Mouse (Mus musculus): Measurements from ENCODE around the gene Tnpo2. TPM values are rescaled to one million over a fixed set of nuclear protein-coding genes. Genes with fewer than 3 reads are reported as not detected.

The Tnpo2 gene
- polyA plus RNA-seq (2014; fragmentation: Illumina TruSeq; extraction: RNeasy Lipid Tissue Mini Kit (QIAGEN cat#74804); ENCODE audit: low read depth, low replicate concordance) = 46.5 TPM

GRCm38 (mm10) chr8:85036718-85037365 lies at the start of gene Tnpo2:
Gene Tnpo2, plus strand, starts transcription at chr8:85036915.

GRCm38 (mm10) chr8:84990349-84990748 lies 46.4 kb upstream of the Tnpo2 start, which contains the start of gene Hook2:
Gene Hook2, plus strand, starts transcription at chr8:84990603.

DNA sequence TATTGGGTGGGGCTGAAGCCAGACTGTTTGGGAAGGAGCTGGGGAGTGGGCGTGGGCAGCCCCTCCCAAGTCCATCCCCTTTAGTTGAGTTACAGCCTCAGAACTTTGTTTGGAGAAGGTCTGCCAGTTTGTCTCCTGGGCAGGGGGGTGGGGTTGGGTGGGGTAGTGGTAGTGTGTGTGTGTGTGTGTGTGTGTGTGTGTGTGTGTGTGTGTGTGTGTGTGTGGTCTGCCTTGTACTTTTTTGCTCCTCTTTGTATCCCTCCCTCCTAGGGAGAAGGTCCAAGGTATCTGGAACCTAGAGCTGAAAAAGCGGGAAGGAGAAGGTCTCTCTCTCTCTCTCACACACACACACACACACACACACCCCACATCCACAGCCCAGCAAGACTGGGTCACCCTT lies 22.3 kb upstream of the Tnpo2 start, which contains the start of gene Best2:
Gene Best2, minus strand, starts transcription at position 101 of the 400 bp plus-strand sequence.

DNA sequence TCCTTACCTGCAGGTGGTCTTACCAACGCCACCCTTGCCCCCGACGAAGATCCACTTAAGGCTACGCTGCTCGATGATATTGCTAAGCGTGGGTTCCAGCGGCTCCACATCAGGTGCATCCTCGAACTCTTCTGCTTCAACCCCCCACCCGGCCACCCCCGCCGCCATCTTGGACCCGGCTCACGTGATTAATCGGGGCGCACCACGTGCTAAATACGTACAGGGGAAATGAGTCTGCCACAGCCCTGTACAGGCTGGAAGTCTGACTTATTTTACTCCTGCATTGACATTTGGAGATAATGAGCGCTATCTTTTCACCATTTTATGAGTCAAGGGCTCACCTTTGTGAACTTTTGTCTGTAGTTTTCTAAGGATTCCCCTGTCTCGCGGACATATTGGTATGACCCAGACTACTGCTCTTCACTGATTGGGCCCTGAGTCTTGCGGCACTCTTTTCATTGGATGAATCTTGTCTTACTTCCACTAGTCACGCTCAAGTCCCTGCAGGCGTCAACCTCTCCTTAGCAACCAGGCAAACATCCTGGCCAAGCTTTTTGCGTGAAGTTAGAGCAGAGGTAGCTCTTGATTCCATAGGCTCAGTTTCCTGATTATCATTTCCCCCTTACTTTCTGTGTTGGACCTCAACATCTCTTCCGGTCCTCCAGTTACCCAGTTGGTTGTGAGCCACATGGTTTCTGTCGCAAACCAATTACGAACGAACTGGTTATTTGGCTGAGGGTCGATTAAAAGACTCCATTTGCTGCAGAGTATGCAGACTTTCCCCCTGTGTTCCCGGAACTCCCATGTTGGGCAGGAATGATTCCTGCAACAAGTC lies 11.4 kb upstream of the Tnpo2 start, which contains the start of gene Asna1:
Gene Asna1, minus strand, starts transcription at position 184 of the 835 bp plus-strand sequence.

GRCm38 (mm10) chr8:85026670-85027515 lies 9.8 kb upstream of the Tnpo2 start, which contains the start of gene Trir:
Gene Trir, plus strand, starts transcription at chr8:85026823.

DNA sequence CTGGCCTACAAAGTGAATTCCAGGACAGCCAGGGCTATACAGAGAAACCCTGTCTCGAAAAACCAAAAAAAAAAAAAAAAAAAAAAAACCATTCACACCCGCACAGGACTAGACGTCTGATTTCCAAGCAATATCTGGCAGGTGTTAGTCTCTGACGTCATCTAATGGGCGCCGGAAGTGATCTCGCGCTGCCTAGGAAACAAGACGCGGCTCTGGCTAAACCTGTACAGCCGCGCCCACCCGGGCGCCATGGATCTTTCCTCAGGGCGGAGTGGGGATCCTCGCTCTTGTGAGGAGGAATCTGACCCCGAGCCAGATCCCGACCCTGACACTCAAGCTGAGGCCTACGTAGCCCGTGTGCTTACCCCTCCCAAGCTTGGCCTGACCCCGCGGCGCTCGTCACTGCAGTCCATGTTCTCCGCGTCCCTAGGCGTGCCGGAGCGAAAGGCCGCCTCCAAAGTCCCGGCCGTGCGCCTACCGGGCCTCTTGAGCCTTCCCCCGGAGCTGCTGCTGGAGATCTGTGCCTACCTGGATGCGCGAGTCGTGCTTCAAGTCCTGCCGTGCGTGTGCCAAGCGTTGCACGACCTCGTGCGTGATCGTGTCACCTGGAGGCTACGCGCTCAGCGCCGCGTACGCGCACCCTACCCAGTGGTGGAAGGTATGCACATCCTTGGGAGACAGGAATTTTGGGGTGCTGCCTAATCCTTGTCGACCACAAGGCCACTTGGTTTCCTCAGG lies 23.3 kb downstream of the Tnpo2 start, which contains the start of gene Fbxw9:
Gene Fbxw9, plus strand, starts transcription at position 177 of the 738 bp plus-strand sequence.

GRCm38 (mm10) chr8:85067982-85068381 lies 31.3 kb downstream of the Tnpo2 start, which contains the start of gene Gm5741:
Gene Gm5741, minus strand, starts transcription at chr8:85067982.

DNA sequence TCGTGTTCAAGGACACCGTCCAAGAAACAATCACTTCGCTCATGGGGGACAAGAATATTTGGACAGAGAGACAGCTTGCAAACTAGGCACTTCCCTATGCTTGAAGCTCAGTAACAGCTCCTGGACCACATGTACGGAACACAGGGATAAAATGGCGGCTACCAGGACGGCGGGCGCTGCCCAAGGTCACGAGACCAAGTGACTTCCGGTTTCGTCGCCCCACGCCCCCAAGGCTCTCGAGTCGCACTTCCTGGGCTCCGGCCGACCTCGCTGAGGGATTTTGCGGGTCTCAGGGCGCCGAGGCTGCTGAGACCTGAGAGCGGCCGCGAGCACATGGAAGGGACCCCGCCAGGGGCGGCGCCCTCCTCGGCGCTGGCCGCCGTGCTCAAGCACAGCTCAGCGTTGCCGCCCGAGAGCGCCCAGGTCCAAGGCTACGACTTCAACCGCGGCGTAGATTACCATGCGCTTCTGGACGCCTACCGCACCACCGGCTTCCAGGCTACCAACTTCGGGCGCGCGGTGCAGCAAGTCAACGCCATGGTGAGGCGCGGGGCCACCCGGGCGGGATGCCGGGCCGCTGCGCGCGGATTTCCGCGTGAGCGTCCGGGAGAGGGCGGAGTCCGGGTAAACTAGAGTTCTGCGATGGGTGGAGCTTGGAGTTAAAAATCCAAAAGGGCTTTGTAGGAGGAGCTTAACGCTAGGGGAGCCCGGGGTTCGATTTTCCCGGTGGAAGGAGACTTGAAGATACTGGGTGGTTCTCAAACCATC lies 35.0 kb downstream of the Tnpo2 start, which contains the start of gene Dhps:
Gene Dhps, plus strand, starts transcription at position 244 of the 768 bp plus-strand sequence.

DNA sequence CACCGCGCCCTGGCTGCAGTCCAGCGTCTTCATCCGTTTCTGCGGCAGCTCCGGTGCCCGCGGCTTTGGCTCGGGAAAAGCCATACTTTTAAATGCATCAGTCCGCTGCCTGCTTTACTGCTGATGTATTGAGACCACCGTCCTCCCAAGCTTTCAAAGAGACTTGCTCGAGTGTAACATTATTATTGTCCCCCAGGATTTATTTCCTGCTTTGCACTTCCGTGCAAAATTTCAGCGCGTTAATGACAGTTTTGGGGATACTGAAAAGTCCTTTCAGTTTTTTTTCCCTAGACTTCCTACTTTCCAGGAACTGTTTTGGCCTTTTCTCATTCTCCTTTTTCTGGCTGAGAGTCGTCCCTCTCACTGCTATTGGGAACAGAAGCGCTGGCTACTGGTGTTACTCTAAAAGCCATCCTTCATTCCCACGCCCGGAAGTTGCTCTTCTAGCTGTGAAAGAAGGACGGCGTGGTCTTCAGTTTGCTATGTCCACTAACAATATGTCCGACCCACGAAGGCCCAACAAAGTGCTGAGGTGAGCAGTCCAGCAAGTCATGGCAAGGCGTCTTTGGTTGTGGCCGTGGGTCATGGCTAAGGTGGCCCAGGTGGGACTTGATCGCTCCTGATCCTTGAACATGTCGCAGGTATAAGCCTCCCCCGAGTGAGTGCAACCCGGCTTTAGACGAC lies 44.0 kb downstream of the Tnpo2 start, which contains the start of gene Wdr83os:
Gene Wdr83os, plus strand, starts transcription at position 209 of the 684 bp plus-strand sequence.

DNA sequence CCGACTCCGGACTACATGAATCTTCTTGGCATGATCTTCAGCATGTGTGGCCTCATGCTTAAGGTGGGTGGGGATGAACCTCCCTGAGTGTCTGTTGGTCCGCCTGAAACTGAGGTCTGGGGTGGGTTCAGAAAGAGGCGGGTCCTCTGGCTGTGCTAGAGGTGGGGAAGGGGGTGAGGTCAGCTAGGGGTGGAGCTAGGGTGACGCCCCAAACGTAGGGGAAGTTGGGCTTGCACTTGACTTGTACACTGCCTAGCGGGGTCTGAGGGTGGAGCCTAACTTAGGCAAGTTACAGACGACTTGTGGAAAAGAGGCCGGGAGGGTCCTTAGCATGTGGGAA lies 44.5 kb downstream of the Tnpo2 start, which contains the start of gene Wdr83:
Gene Wdr83, minus strand, starts transcription at position 91 of the 340 bp plus-strand sequence.

GRCm38 (mm10) chr8:85083108-85083813 lies 46.5 kb downstream of the Tnpo2 start, which contains the start of gene Man2b1:
Gene Man2b1, plus strand, starts transcription at chr8:85083270.

Other genes with a start within 250 kb of the Tnpo2 start
- 69.9 TPM for gene Nfix, start 236.6 kb upstream of the Tnpo2 start, polyA plus RNA-seq (2014; fragmentation: Illumina TruSeq; extraction: RNeasy Lipid Tissue Mini Kit (QIAGEN cat#74804); ENCODE audit: low read depth, low replicate concordance)
- gene Dand5, start 214.1 kb upstream of the Tnpo2 start, polyA plus RNA-seq (2014; fragmentation: Illumina TruSeq; extraction: RNeasy Lipid Tissue Mini Kit (QIAGEN cat#74804); ENCODE audit: low read depth, low replicate concordance) = 6.5 TPM
- 13.5 TPM for gene Gadd45gip1, start 205.4 kb upstream of the Tnpo2 start, polyA plus RNA-seq (2014; fragmentation: Illumina TruSeq; extraction: RNeasy Lipid Tissue Mini Kit (QIAGEN cat#74804); ENCODE audit: low read depth, low replicate concordance)
- 56.6 TPM for gene Rad23a, start 196.2 kb upstream of the Tnpo2 start, polyA plus RNA-seq (2014; fragmentation: Illumina TruSeq; extraction: RNeasy Lipid Tissue Mini Kit (QIAGEN cat#74804); ENCODE audit: low read depth, low replicate concordance)
- gene Calr, start 190.0 kb upstream of the Tnpo2 start, polyA plus RNA-seq (2014; fragmentation: Illumina TruSeq; extraction: RNeasy Lipid Tissue Mini Kit (QIAGEN cat#74804); ENCODE audit: low read depth, low replicate concordance) = 1,480 TPM
- gene Farsa, start 179.9 kb upstream of the Tnpo2 start, polyA plus RNA-seq (2014; fragmentation: Illumina TruSeq; extraction: RNeasy Lipid Tissue Mini Kit (QIAGEN cat#74804); ENCODE audit: low read depth, low replicate concordance) = 31.3 TPM
- gene Syce2, start 164.8 kb upstream of the Tnpo2 start, polyA plus RNA-seq (2014; fragmentation: Illumina TruSeq; extraction: RNeasy Lipid Tissue Mini Kit (QIAGEN cat#74804); ENCODE audit: low read depth, low replicate concordance) = 21.8 TPM
- 45.3 TPM for gene Gcdh, start 143.0 kb upstream of the Tnpo2 start, polyA plus RNA-seq (2014; fragmentation: Illumina TruSeq; extraction: RNeasy Lipid Tissue Mini Kit (QIAGEN cat#74804); ENCODE audit: low read depth, low replicate concordance)
- 0.34 TPM for gene Klf1, start 135.0 kb upstream of the Tnpo2 start, polyA plus RNA-seq (2014; fragmentation: Illumina TruSeq; extraction: RNeasy Lipid Tissue Mini Kit (QIAGEN cat#74804); ENCODE audit: low read depth, low replicate concordance)
- gene Dnase2a, start 128.4 kb upstream of the Tnpo2 start, polyA plus RNA-seq (2014; fragmentation: Illumina TruSeq; extraction: RNeasy Lipid Tissue Mini Kit (QIAGEN cat#74804); ENCODE audit: low read depth, low replicate concordance) = 46.1 TPM
- 0.45 TPM for gene Mast1, start 99.6 kb upstream of the Tnpo2 start, polyA plus RNA-seq (2014; fragmentation: Illumina TruSeq; extraction: RNeasy Lipid Tissue Mini Kit (QIAGEN cat#74804); ENCODE audit: low read depth, low replicate concordance)
- not detected for gene Rtbdn, start 89.9 kb upstream of the Tnpo2 start, polyA plus RNA-seq (2014; fragmentation: Illumina TruSeq; extraction: RNeasy Lipid Tissue Mini Kit (QIAGEN cat#74804); ENCODE audit: low read depth, low replicate concordance)
- 6.1 TPM for gene Gm49661, start 67.5 kb upstream of the Tnpo2 start, polyA plus RNA-seq (2014; fragmentation: Illumina TruSeq; extraction: RNeasy Lipid Tissue Mini Kit (QIAGEN cat#74804); ENCODE audit: low read depth, low replicate concordance)
- gene Prdx2, start 67.3 kb upstream of the Tnpo2 start, polyA plus RNA-seq (2014; fragmentation: Illumina TruSeq; extraction: RNeasy Lipid Tissue Mini Kit (QIAGEN cat#74804); ENCODE audit: low read depth, low replicate concordance) = 210 TPM
- gene Rnaseh2a, start 67.1 kb upstream of the Tnpo2 start, polyA plus RNA-seq (2014; fragmentation: Illumina TruSeq; extraction: RNeasy Lipid Tissue Mini Kit (QIAGEN cat#74804); ENCODE audit: low read depth, low replicate concordance) = 64.5 TPM
- gene Junb, start 58.2 kb upstream of the Tnpo2 start, polyA plus RNA-seq (2014; fragmentation: Illumina TruSeq; extraction: RNeasy Lipid Tissue Mini Kit (QIAGEN cat#74804); ENCODE audit: low read depth, low replicate concordance) = 44.8 TPM
- 30.4 TPM for gene Hook2, start 46.3 kb upstream of the Tnpo2 start, polyA plus RNA-seq (2014; fragmentation: Illumina TruSeq; extraction: RNeasy Lipid Tissue Mini Kit (QIAGEN cat#74804); ENCODE audit: low read depth, low replicate concordance)
- gene Best2, start 22.4 kb upstream of the Tnpo2 start, polyA plus RNA-seq (2014; fragmentation: Illumina TruSeq; extraction: RNeasy Lipid Tissue Mini Kit (QIAGEN cat#74804); ENCODE audit: low read depth, low replicate concordance) = not detected
- gene Asna1, start 11.6 kb upstream of the Tnpo2 start, polyA plus RNA-seq (2014; fragmentation: Illumina TruSeq; extraction: RNeasy Lipid Tissue Mini Kit (QIAGEN cat#74804); ENCODE audit: low read depth, low replicate concordance) = 81.0 TPM
- 87.2 TPM for gene Trir, start 10.1 kb upstream of the Tnpo2 start, polyA plus RNA-seq (2014; fragmentation: Illumina TruSeq; extraction: RNeasy Lipid Tissue Mini Kit (QIAGEN cat#74804); ENCODE audit: low read depth, low replicate concordance)
- gene Fbxw9, start 23.1 kb downstream of the Tnpo2 start, polyA plus RNA-seq (2014; fragmentation: Illumina TruSeq; extraction: RNeasy Lipid Tissue Mini Kit (QIAGEN cat#74804); ENCODE audit: low read depth, low replicate concordance) = 31.5 TPM
- not detected for gene Gm5741, start 31.1 kb downstream of the Tnpo2 start, polyA plus RNA-seq (2014; fragmentation: Illumina TruSeq; extraction: RNeasy Lipid Tissue Mini Kit (QIAGEN cat#74804); ENCODE audit: low read depth, low replicate concordance)
- 25.9 TPM for gene Dhps, start 34.8 kb downstream of the Tnpo2 start, polyA plus RNA-seq (2014; fragmentation: Illumina TruSeq; extraction: RNeasy Lipid Tissue Mini Kit (QIAGEN cat#74804); ENCODE audit: low read depth, low replicate concordance)
- 89.8 TPM for gene Wdr83os, start 43.8 kb downstream of the Tnpo2 start, polyA plus RNA-seq (2014; fragmentation: Illumina TruSeq; extraction: RNeasy Lipid Tissue Mini Kit (QIAGEN cat#74804); ENCODE audit: low read depth, low replicate concordance)
- gene Wdr83, start 44.4 kb downstream of the Tnpo2 start, polyA plus RNA-seq (2014; fragmentation: Illumina TruSeq; extraction: RNeasy Lipid Tissue Mini Kit (QIAGEN cat#74804); ENCODE audit: low read depth, low replicate concordance) = 23.2 TPM
- gene Man2b1, start 46.4 kb downstream of the Tnpo2 start, polyA plus RNA-seq (2014; fragmentation: Illumina TruSeq; extraction: RNeasy Lipid Tissue Mini Kit (QIAGEN cat#74804); ENCODE audit: low read depth, low replicate concordance) = 115 TPM
- 5.5 TPM for gene Zfp791, start 86.2 kb downstream of the Tnpo2 start, polyA plus RNA-seq (2014; fragmentation: Illumina TruSeq; extraction: RNeasy Lipid Tissue Mini Kit (QIAGEN cat#74804); ENCODE audit: low read depth, low replicate concordance)
- not detected for gene Cks1brt, start 115.0 kb downstream of the Tnpo2 start, polyA plus RNA-seq (2014; fragmentation: Illumina TruSeq; extraction: RNeasy Lipid Tissue Mini Kit (QIAGEN cat#74804); ENCODE audit: low read depth, low replicate concordance)
- gene Olfr371, start 189.1 kb downstream of the Tnpo2 start, polyA plus RNA-seq (2014; fragmentation: Illumina TruSeq; extraction: RNeasy Lipid Tissue Mini Kit (QIAGEN cat#74804); ENCODE audit: low read depth, low replicate concordance) = not detected